Mouse (Mus musculus) bone marrow macrophage, adult 2 months (primary cell): ENCODE results near the gene Bahcc1.

ENCODE experiments used
- CTCF ChIP-seq: IDR thresholded peaks from 2 replicates; pipeline ENCODE4 v1.5.1; 2012; ENCODE audit warnings: low read depth, mild to moderate bottlenecking, low read length, moderate library complexity
- POLR2A ChIP-seq: IDR thresholded peaks from 2 replicates; pipeline ENCODE4 v1.6.1; 2012; ENCODE audit warnings: mild to moderate bottlenecking, low read depth, low read length, borderline replicate concordance

- TF ChIP-seq POLR2A (no peak), CTCF (no peak)
These were observed 2.6 kb upstream of the Bahcc1 start for GRCm38 (mm10) chr11:120229861-120230751.
